Mouse (Mus musculus): ENCODE data around the gene Nfix. TPM values are rescaled to one million over a fixed set of nuclear protein-coding genes. Genes with fewer than 3 reads are reported as not detected.

Gene Nfix
- polyA plus RNA-seq, 1 experiment from 2014 or later, result 8.4 TPM

DNA sequence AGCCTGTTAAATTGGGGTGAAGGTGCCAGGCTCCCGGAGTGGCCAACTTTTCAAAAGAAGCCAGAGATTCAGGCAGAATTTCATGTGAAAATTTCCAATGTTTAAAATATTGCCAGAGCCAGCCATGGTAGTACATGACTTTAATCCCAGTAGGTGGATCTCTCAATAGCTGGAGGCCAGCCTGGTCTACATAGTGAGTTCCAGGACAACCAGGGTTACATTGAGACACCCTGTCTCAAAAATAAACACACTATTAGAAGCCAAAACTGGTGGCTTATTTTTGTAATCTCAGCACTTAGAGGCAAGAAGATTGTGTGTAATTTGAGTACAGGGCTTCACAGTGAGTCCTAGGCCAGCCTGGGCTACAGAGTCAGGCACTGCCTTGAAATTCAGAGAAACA is 90.2 kb downstream of the Nfix start:
- no peaks in the 10 kb centered on the region for H3K36me3 ChIP-seq
- no peak for ATAC-seq (ENCODE audit: low FRiP score, low read depth)
- WGBS, result 95% methylated on average over 1 of the region's 1 CpGs
- H3K27me3 ChIP-seq (replicated peaks), result peaks cover 52% of the 10 kb centered on the region
- H3K4me3 ChIP-seq, result no peak overlapping the region
- no peak overlapping the region for H3K4me2 ChIP-seq (replicated peaks)
- H3K9ac ChIP-seq, result no peak overlapping the region
- H3K4me1 ChIP-seq, result peaks cover 83% of the 10 kb centered on the region
- H3K27ac ChIP-seq, result no peak overlapping the region
- no peaks in the 10 kb centered on the region for H3K9me3 ChIP-seq

GRCm38 (mm10) chr8:84708774-84709475 is 91.2 kb downstream of the Nfix start:
- Histone ChIP-seq H3K36me3 (no peaks in the 10 kb centered on the region), H3K4me3 (no peak overlapping the region), H3K9ac (0 out of 2 replicates have a peak overlapping the region, but pooled peaks have one; percentile 17), H3K27me3 (replicated peaks) (peaks cover 52% of the 10 kb centered on the region), H3K4me1 (peaks cover 81% of the 10 kb centered on the region), H3K27ac (peak overlapping the region; percentile 33), H3K4me2 (replicated peaks) (peak overlapping the region; percentile 22), H3K9me3 (no peaks in the 10 kb centered on the region)
- ATAC-seq (ENCODE audit: low FRiP score, low read depth), result peak; percentile 34
- 13% methylated on average over 12 of the region's 12 CpGs for WGBS

DNA sequence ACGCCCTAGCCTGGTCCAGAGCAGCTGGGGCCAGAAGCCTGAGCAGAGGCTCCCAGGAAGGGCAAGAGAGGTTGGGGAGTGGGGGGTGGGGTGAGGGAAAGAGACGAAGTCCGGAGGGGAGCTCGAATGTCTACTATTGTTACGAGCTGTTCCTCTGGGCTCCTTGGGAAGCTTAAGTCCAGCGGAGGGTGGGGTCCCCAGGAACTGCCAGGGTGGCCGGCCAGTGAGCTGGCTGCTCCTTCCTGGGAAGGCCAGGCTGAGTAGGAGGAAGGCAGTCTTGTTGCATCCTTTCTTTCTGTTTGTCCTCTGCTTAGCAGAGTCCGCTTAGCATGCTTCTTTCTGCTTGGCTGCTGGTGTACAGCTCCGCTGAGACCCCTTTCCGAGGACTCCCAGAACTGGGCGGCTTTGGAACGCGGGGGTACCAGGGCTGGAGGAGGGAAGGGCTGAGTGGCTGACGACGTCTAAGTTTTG is 92.0 kb downstream of the Nfix start:
- H3K36me3 ChIP-seq, result no peaks in the 10 kb centered on the region
- 4% methylated on average over 15 of the region's 15 CpGs for WGBS
- H3K4me3 ChIP-seq, result no peak overlapping the region; the same call in 1 of the 2 replicates
- H3K4me1 ChIP-seq, result peaks cover 76% of the 10 kb centered on the region
- ATAC-seq (ENCODE audit: low FRiP score, low read depth), result no peak
- no peak overlapping the region for H3K27ac ChIP-seq
- H3K9me3 ChIP-seq, result no peaks in the 10 kb centered on the region
- peak overlapping the region; percentile 44 for H3K4me2 ChIP-seq (replicated peaks)
- H3K9ac ChIP-seq, result peak overlapping the region; percentile 41; the same call in 1 of the 2 replicates
- H3K27me3 ChIP-seq (replicated peaks), result peaks cover 52% of the 10 kb centered on the region

- H3K27ac ChIP-seq, result no peak overlapping the region
- ATAC-seq (ENCODE audit: low FRiP score, low read depth), result no peak
- H3K36me3 ChIP-seq, result no peaks in the 10 kb centered on the region
- peak overlapping the region; percentile 22; the same call in 1 of the 2 replicates for H3K4me3 ChIP-seq
- no peaks in the 10 kb centered on the region for H3K9me3 ChIP-seq
- H3K4me1 ChIP-seq, result peaks cover 71% of the 10 kb centered on the region
- peaks cover 60% of the 10 kb centered on the region for H3K27me3 ChIP-seq (replicated peaks)
- peak overlapping the region; percentile 41; the same call in 1 of the 2 replicates for H3K9ac ChIP-seq
- 2% methylated on average over 22 of the region's 22 CpGs for WGBS
- peak overlapping the region; percentile 44 for H3K4me2 ChIP-seq (replicated peaks)
Measured at GRCm38 (mm10) chr8:84707267-84707883, 92.8 kb downstream of the Nfix start.

DNA sequence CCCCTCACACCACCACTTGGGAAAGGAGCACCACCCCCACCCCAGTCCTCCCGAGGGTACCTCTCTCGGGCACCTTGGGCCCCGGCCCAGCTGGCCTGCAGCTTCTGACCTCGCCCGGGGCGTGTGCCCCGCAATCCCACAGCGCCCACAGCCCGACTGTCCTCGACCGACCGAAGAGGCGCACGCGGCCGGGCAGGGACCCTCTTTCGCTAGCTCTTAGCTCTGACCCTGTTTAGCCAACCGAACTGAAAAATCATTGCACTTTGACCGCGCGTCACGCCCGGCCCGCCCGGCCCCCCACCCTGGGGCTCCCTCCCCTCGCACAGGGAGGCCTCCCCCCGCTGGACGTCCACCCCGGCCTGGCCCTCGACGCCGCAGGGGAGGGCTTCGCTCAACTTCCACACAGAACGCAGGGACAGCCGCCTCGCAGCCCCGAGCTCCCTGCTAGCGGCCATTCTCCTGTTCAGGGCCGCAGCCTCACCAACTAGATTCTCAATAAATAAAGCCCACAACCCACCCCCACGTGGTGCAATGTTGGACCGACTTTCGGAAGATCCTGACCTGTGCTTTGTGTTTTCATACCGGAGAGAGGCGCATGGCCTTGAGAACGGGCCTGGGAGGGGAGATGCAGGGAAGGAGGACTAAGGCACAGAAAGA is 93.4 kb downstream of the Nfix start:
- H3K4me3 ChIP-seq, result peak overlapping the region; percentile 22
- no peaks in the 10 kb centered on the region for H3K9me3 ChIP-seq
- H3K4me1 ChIP-seq, result peaks cover 64% of the 10 kb centered on the region
- H3K9ac ChIP-seq, result peak overlapping the region; percentile 17
- H3K27me3 ChIP-seq (replicated peaks), result peaks cover 66% of the 10 kb centered on the region
- H3K36me3 ChIP-seq, result no peaks in the 10 kb centered on the region
- WGBS, result 2% methylated on average over 42 of the region's 45 CpGs
- peak overlapping the region; percentile 44 for H3K4me2 ChIP-seq (replicated peaks)
- H3K27ac ChIP-seq, result no peak overlapping the region
- ATAC-seq (ENCODE audit: low FRiP score, low read depth), result no peak

GRCm38 (mm10) chr8:84705960-84706359 is 94.2 kb downstream of the Nfix start:
- H3K9ac ChIP-seq, result no peak overlapping the region
- WGBS, result 1% methylated on average over 12 of the region's 12 CpGs
- peaks cover 74% of the 10 kb centered on the region for H3K27me3 ChIP-seq (replicated peaks)
- no peaks in the 10 kb centered on the region for H3K36me3 ChIP-seq
- peak overlapping the region; percentile 26; the same call in 1 of the 2 replicates for H3K4me3 ChIP-seq
- H3K4me2 ChIP-seq (replicated peaks), result peak overlapping the region; percentile 56
- H3K9me3 ChIP-seq, result no peaks in the 10 kb centered on the region
- H3K4me1 ChIP-seq, result peaks cover 57% of the 10 kb centered on the region
- no peak for ATAC-seq (ENCODE audit: low FRiP score, low read depth)
- H3K27ac ChIP-seq, result no peak overlapping the region

GRCm38 (mm10) chr8:84704867-84705831 is 95.0 kb downstream of the Nfix start:
- no peaks in the 10 kb centered on the region for H3K36me3 ChIP-seq
- H3K9ac ChIP-seq, result peak overlapping the region; percentile 38
- peaks cover 75% of the 10 kb centered on the region for H3K27me3 ChIP-seq (replicated peaks)
- peaks cover 53% of the 10 kb centered on the region for H3K4me1 ChIP-seq
- peak overlapping the region; percentile 26 for H3K4me3 ChIP-seq
- WGBS, result 1% methylated on average over 61 of the region's 61 CpGs
- peak overlapping the region; percentile 56 for H3K4me2 ChIP-seq (replicated peaks)
- no peak overlapping the region for H3K27ac ChIP-seq
- H3K9me3 ChIP-seq, result no peaks in the 10 kb centered on the region
- ATAC-seq (ENCODE audit: low FRiP score, low read depth), result no peak

- Histone ChIP-seq H3K36me3 (peaks cover 3% of the 10 kb centered on the region), H3K4me2 (replicated peaks) (peak overlapping the region; percentile 56), H3K4me1 (peaks cover 48% of the 10 kb centered on the region), H3K9ac (no peak overlapping the region), H3K4me3 (peak overlapping the region; percentile 9; the same call in 1 of the 2 replicates), H3K9me3 (no peaks in the 10 kb centered on the region), H3K27me3 (replicated peaks) (peaks cover 75% of the 10 kb centered on the region), H3K27ac (no peak overlapping the region)
- peak; percentile 31; the same call in 1 of the 2 replicates for ATAC-seq (ENCODE audit: low FRiP score, low read depth)
- WGBS, result under 1% methylated on average over 16 of the region's 16 CpGs
Measured at GRCm38 (mm10) chr8:84704356-84704755, 95.8 kb downstream of the Nfix start.

DNA sequence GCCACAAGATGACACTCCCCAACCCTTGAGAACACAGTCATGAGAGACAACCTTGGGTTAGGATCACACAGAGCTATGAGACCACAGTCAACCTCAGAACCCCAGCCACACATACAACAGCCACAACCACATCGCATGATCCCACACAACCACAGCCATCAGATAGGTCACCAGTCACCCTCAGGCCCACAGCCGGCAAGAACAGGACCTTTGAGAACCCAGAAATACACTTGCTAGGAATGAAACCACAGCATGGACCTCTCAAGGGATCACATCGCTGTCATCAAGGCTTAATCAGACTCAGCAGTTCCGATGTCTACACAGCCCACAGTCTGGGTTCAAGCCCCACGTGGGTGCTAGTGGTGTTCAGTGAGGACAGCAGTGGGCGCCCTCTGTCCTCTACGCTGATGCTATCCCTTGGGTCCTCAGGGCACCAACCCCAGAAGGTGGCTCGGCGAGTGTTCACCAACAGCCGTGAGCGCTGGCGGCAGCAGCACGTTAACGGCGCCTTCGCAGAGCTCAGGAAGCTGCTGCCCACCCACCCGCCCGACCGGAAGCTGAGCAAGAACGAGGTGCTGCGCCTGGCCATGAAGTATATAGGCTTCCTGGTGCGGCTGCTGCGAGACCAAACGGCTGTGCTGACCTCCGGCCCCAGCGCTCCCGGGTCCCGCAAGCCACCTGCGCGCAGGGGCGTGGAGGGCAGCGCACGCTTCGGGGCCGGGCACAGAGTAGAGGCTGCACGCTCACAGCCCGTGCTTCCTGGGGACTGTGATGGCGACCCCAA is 96.5 kb downstream of the Nfix start:
- peaks cover 41% of the 10 kb centered on the region for H3K4me1 ChIP-seq

DNA sequence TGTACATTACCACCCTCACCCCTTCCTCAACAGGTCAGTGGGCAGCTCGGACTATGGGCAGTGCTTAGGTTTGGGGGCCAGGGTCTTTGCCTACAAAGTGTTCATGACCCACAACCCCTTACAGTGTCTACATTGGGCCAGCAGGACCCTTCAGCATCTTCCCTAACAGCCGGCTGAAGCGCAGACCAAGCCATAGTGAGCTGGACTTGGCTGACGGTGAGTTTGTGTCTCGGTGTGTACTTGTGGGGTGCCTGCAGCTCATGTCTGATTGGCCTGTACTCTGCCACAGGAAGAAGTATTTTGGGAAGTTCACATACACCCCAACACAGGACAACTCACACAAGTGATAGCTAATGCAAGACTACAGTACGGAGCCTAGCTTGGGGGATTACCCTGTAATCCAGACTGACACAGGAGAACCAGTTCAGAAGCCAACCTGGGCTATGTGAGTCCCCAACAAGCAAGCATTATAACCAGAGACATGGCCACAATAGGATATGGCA is 97.1 kb downstream of the Nfix start:
- Histone ChIP-seq H3K4me1 (peaks cover 37% of the 10 kb centered on the region), H3K9ac (no peak overlapping the region), H3K4me2 (replicated peaks) (peak overlapping the region; percentile 22), H3K27ac (no peak overlapping the region), H3K27me3 (replicated peaks) (peaks cover 66% of the 10 kb centered on the region), H3K36me3 (peaks cover 16% of the 10 kb centered on the region), H3K4me3 (0 out of 2 replicates have a peak overlapping the region, but pooled peaks have one; percentile 9), H3K9me3 (no peaks in the 10 kb centered on the region)
- 82% methylated on average over 6 of the region's 6 CpGs for WGBS
- ATAC-seq (ENCODE audit: low FRiP score, low read depth), result no peak

More for the DNA sequence above, 96.5 kb downstream of the Nfix start:
- WGBS, result 9% methylated on average over 38 of the region's 38 CpGs
- H3K9me3 ChIP-seq, result no peaks in the 10 kb centered on the region
- peaks cover 10% of the 10 kb centered on the region for H3K36me3 ChIP-seq
- no peak overlapping the region for H3K9ac ChIP-seq
- H3K27ac ChIP-seq, result no peak overlapping the region
- no peak for ATAC-seq (ENCODE audit: low FRiP score, low read depth)
- H3K27me3 ChIP-seq (replicated peaks), result peaks cover 70% of the 10 kb centered on the region
- H3K4me2 ChIP-seq (replicated peaks), result peak overlapping the region; percentile 56
- peak overlapping the region; percentile 9; the same call in 1 of the 2 replicates for H3K4me3 ChIP-seq

Data from neural tube, embryonic 12.5 days (tissue).